Mouse (Mus musculus): ENCODE data around the gene Dars. TPM values are rescaled to one million over a fixed set of nuclear protein-coding genes. Genes with fewer than 3 reads are reported as not detected.

Gene Dars
- polyA plus RNA-seq, 1 experiment from 2014 or later, result 109 TPM

DNA sequence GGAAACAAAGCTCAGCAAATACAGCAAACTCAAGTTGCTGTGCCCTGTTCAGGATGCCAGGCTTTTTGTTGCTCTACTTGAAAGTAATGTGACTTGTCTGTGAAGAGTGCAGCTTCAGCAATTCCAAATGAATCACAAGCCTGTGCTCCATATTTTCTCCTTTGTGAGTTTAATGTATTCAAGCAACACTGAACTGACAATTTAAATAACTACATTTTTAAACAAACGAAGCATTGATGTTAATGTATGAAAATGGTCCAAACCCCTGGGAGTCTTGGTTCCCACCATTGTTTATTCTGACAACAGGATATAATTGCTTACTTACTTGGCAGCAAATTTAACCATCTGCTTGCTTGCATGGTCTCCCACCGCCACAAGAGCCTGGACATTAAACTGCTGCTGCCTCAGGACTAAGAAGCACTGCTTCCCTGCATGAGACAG lies 12.1 kb downstream of the Dars start:
- H3K9me3 ChIP-seq (ENCODE audit: control insufficient read depth, low read length), result no peaks in the 10 kb centered on the region
- H3K27me3 ChIP-seq (replicated peaks; ENCODE audit: control insufficient read depth, insufficient read depth, low read length), result no peaks in the 10 kb centered on the region
- H3K36me3 ChIP-seq (ENCODE audit: control insufficient read depth, insufficient read depth, low read length), result peaks cover 48% of the 10 kb centered on the region
- DNase-seq (ENCODE audit: low spot score), result no peak
- no peak for ATAC-seq (replicated peaks; ENCODE audit: low FRiP score, low TSS enrichment, low read depth)
- WGBS, result 68% methylated on average over 2 of the region's 2 CpGs
- H3K27ac ChIP-seq (ENCODE audit: low read depth), result peak overlapping the region; percentile 18; the same call in 1 of the 2 replicates
- no peak overlapping the region for H3K4me2 ChIP-seq (ENCODE audit: low read length)
- H3K4me1 ChIP-seq (replicated peaks; ENCODE audit: control insufficient read depth, insufficient read depth, low read length), result no peaks in the 10 kb centered on the region
- H3K9ac ChIP-seq (ENCODE audit: low read length), result no peak overlapping the region
- H3K4me3 ChIP-seq (ENCODE audit: low read depth, low read length), result no peak overlapping the region

DNA sequence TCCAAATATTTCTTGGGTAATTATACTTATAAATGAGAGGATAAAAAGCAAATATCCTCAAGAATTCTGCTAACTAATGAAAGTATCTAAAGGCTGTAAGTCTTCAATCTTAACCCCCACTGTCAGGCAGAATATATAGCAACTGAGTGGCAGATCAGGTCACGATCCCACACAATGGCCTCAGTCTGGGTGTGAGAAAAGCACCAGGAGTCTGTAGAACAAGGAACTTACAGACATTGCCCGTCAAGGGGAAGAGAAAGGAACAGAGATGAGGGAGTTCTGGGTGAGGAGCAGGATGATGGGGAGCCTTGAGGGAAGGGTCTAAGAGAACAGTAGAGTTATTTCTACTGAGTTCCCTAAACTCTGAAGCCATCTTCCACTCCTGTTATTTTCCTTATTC lies 16.2 kb downstream of the Dars start:
- WGBS, result 67% methylated on average over 2 of the region's 2 CpGs
- no peaks in the 10 kb centered on the region; the same call in 1 of the 2 replicates for H3K4me1 ChIP-seq (replicated peaks; ENCODE audit: control insufficient read depth, insufficient read depth, low read length)
- no peak for ATAC-seq (replicated peaks; ENCODE audit: low FRiP score, low TSS enrichment, low read depth)
- peaks cover 49% of the 10 kb centered on the region for H3K36me3 ChIP-seq (ENCODE audit: control insufficient read depth, insufficient read depth, low read length)
- H3K9ac ChIP-seq (ENCODE audit: low read length), result no peak overlapping the region
- no peak overlapping the region for H3K4me3 ChIP-seq (ENCODE audit: low read depth, low read length)
- H3K27me3 ChIP-seq (replicated peaks; ENCODE audit: control insufficient read depth, insufficient read depth, low read length), result no peaks in the 10 kb centered on the region
- H3K9me3 ChIP-seq (ENCODE audit: control insufficient read depth, low read length), result no peaks in the 10 kb centered on the region
- DNase-seq (ENCODE audit: low spot score), result no peak
- no peak overlapping the region for H3K4me2 ChIP-seq (ENCODE audit: low read length)
- no peak overlapping the region for H3K27ac ChIP-seq (ENCODE audit: low read depth)

DNA sequence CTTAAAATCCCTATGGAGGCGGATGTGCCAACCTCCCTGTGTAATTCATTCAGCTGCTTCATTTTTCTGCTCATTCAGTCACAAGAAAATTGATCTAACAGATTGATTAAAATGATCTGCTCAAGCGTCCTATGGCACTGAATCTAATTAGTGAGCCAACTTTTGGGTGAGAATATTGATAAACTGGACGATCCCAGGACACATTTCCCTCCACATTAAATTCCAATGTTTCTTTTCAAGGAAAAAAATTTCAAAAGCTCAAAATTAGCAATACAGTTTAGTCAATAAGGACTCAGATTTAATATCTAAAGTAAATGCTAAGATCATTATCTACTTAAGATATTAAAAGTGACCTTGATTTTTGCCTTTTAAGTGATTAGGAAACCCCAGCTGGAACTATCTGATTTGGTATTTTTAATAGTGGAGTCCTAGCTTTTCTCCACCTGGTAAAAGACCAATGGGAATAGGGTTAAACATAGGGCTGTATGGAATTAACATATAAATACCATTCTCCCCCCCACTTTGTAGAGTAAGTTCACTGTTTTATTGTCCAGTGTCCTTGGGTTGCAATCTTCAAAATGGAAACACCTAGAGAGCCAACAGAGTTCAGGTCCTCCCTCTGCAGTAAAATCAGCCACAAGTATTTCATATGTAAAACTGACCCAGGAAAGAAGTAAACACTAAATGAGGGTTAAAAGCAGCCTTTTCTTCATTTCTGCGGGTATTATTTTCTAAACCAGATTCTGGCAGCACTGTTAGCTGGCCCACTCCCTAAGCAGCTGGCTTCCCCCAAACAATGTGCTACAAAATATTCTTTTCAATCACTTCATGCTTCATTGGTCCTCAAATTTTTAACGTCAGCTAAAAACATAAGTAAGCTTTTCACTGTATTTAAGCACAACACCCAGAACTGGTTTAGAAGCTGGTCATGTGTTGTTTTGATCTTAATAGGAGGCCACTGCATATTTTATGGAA lies 16.9 kb downstream of the Dars start:
- Histone ChIP-seq H3K4me2 (ENCODE audit: low read length) (no peak overlapping the region), H3K9ac (ENCODE audit: low read length) (no peak overlapping the region), H3K27ac (ENCODE audit: low read depth) (no peak overlapping the region), H3K4me1 (replicated peaks; ENCODE audit: control insufficient read depth, insufficient read depth, low read length) (no peaks in the 10 kb centered on the region; the same call in 1 of the 2 replicates), H3K27me3 (replicated peaks; ENCODE audit: control insufficient read depth, insufficient read depth, low read length) (no peaks in the 10 kb centered on the region), H3K36me3 (ENCODE audit: control insufficient read depth, insufficient read depth, low read length) (peaks cover 50% of the 10 kb centered on the region), H3K4me3 (ENCODE audit: low read depth, low read length) (no peak overlapping the region), H3K9me3 (ENCODE audit: control insufficient read depth, low read length) (no peaks in the 10 kb centered on the region)
- ATAC-seq (replicated peaks; ENCODE audit: low FRiP score, low TSS enrichment, low read depth) (no peak), DNase-seq (ENCODE audit: low spot score) (no peak)
- 81% methylated on average over 5 of the region's 5 CpGs for WGBS

DNA sequence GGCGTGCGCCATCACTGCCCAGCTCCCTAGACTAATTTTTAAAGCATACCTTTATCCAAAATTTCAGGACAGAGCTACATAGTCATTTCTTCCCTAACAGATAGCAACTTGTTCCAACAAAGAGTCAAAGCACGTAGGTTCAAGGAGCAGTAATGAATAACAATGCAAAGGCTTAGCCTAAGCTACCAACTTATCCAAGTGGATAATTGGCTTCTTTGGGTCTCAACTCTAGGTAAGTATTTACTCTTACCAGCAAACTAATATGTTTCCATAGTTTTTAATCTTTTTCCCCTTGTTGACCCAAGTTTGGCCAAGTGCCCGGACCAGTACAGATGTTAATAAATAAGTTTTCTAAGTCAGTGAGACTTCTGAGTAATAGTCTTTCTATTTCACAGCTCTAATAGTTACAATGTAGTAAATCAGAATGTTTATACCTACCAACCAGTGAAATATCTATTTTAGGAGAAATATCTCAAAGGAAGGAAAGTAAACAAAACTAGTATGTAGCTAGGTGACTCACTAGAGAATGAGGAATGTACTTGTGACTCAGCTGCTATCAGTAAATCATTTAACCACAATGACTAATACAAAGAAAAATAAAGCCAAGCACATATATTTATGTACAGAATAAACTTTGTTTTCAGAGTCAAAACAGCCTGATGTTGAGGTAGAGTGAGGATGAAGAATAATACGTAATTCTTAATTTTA lies 18.3 kb downstream of the Dars start:
- DNase-seq (ENCODE audit: low spot score) (no peak), ATAC-seq (replicated peaks; ENCODE audit: low FRiP score, low TSS enrichment, low read depth) (no peak)
- 85% methylated on average over 5 of the region's 5 CpGs for WGBS
- H3K27ac ChIP-seq (ENCODE audit: low read depth), result no peak overlapping the region
- no peak overlapping the region for H3K4me2 ChIP-seq (ENCODE audit: low read length)
- H3K4me1 ChIP-seq (replicated peaks; ENCODE audit: control insufficient read depth, insufficient read depth, low read length), result no peaks in the 10 kb centered on the region; the same call in 1 of the 2 replicates
- no peak overlapping the region for H3K9ac ChIP-seq (ENCODE audit: low read length)
- H3K4me3 ChIP-seq (ENCODE audit: low read depth, low read length), result no peak overlapping the region
- H3K36me3 ChIP-seq (ENCODE audit: control insufficient read depth, insufficient read depth, low read length), result peaks cover 37% of the 10 kb centered on the region
- H3K27me3 ChIP-seq (replicated peaks; ENCODE audit: control insufficient read depth, insufficient read depth, low read length), result no peaks in the 10 kb centered on the region
- no peaks in the 10 kb centered on the region for H3K9me3 ChIP-seq (ENCODE audit: control insufficient read depth, low read length)

DNA sequence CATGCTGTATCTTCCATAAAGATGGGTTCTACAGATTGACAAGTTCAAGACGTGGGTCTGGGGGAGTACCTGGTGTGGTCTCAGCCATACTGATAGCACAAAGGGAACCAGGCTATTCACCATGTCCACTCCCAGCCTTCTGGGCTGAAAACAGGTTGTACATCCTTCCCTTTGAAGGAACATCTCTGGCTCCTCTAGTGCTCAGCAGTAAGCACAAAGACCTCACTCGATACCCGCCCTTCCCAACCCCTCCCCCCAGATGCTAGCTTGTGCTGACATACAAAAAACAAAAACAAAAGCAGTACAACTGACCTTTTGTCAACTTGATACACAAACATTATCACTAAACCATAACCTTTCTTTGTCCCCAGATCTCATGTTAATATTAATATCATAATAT lies 22.5 kb downstream of the Dars start:
- Histone ChIP-seq H3K4me3 (ENCODE audit: low read depth, low read length) (no peak overlapping the region), H3K4me1 (replicated peaks; ENCODE audit: control insufficient read depth, insufficient read depth, low read length) (no peaks in the 10 kb centered on the region; the same call in 1 of the 2 replicates), H3K27me3 (replicated peaks; ENCODE audit: control insufficient read depth, insufficient read depth, low read length) (no peaks in the 10 kb centered on the region), H3K4me2 (ENCODE audit: low read length) (no peak overlapping the region), H3K9ac (ENCODE audit: low read length) (no peak overlapping the region), H3K27ac (ENCODE audit: low read depth) (no peak overlapping the region), H3K9me3 (ENCODE audit: control insufficient read depth, low read length) (no peaks in the 10 kb centered on the region), H3K36me3 (ENCODE audit: control insufficient read depth, insufficient read depth, low read length) (peaks cover 36% of the 10 kb centered on the region)
- 91% methylated on average over 3 of the region's 3 CpGs for WGBS
- DNase-seq (ENCODE audit: low spot score), result no peak
- no peak for ATAC-seq (replicated peaks; ENCODE audit: low FRiP score, low TSS enrichment, low read depth)

DNA sequence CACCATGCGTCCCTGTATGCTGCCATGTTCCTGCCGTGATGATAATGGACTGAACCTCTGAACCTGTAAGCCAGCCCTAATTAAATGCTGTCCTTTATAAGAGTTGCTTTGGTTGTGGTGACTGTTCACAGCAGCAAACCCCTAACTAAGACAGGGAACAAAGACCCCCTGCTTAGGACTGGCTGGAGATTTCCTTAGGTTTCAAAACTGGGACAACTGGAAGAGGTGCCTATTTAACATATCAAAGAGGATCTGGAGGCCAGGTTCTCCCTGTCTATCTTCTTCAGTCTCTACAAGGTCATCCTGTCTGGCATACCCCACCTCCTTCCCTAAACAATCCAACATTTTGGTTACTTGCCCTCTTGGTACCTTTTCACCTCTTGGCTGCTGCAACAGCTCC lies 24.8 kb downstream of the Dars start:
- Histone ChIP-seq H3K4me1 (replicated peaks; ENCODE audit: control insufficient read depth, insufficient read depth, low read length) (no peaks in the 10 kb centered on the region), H3K36me3 (ENCODE audit: control insufficient read depth, insufficient read depth, low read length) (peaks cover 43% of the 10 kb centered on the region), H3K9ac (ENCODE audit: low read length) (no peak overlapping the region), H3K27ac (ENCODE audit: low read depth) (no peak overlapping the region), H3K4me3 (ENCODE audit: low read depth, low read length) (no peak overlapping the region), H3K9me3 (ENCODE audit: control insufficient read depth, low read length) (no peaks in the 10 kb centered on the region), H3K27me3 (replicated peaks; ENCODE audit: control insufficient read depth, insufficient read depth, low read length) (no peaks in the 10 kb centered on the region), H3K4me2 (ENCODE audit: low read length) (no peak overlapping the region)
- WGBS, result 84% methylated on average over 2 of the region's 2 CpGs
- ATAC-seq (replicated peaks; ENCODE audit: low FRiP score, low TSS enrichment, low read depth), result no peak
- DNase-seq (ENCODE audit: low spot score), result no peak

DNA sequence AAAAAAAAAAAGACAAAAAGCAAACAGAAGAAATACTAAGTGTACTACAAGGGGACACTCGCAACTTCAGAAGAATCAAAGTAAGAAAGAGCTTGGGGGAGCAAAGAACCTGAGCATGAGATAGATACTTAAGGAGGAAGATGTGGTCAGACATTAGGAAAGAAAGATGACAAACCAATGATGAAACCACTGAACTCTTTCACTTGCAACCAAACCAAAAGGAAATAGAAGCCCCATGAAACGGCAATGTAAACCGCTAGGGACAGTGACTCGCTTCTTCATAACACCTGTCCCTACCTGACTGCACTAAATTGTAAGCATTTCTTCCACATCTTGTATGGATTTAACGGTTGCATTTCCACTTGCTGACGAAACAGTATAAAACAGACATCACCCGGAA lies 30.7 kb downstream of the Dars start:
- H3K36me3 ChIP-seq (ENCODE audit: control insufficient read depth, insufficient read depth, low read length), result peaks cover 62% of the 10 kb centered on the region
- no peaks in the 10 kb centered on the region for H3K4me1 ChIP-seq (replicated peaks; ENCODE audit: control insufficient read depth, insufficient read depth, low read length)
- H3K27ac ChIP-seq (ENCODE audit: low read depth), result no peak overlapping the region
- H3K27me3 ChIP-seq (replicated peaks; ENCODE audit: control insufficient read depth, insufficient read depth, low read length), result no peaks in the 10 kb centered on the region
- DNase-seq (ENCODE audit: low spot score) (no peak), ATAC-seq (replicated peaks; ENCODE audit: low FRiP score, low TSS enrichment, low read depth) (no peak)
- no peak overlapping the region for H3K9ac ChIP-seq (ENCODE audit: low read length)
- no peak overlapping the region for H3K4me2 ChIP-seq (ENCODE audit: low read length)
- 88% methylated on average over 7 of the region's 7 CpGs for WGBS
- H3K4me3 ChIP-seq (ENCODE audit: low read depth, low read length), result no peak overlapping the region
- H3K9me3 ChIP-seq (ENCODE audit: control insufficient read depth, low read length), result no peaks in the 10 kb centered on the region

DNA sequence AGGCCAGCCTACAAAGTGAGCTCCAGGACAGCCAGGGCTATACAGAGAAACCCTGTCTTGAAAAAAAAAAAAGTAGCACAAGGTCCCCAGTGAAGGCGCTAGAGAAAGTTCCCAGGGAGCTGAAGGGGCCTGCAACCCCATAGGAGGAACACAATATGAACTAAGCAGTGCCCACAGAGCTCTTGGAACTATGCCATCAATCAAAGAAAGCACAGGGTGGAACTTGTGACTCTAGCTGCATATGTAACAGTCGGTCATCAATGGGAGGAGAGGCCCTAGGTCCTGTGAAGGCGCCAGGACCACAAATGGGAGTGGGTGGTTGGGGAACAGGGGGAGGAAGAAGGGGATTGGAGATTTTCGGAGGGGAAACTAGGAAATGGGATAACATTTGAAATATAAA lies 40.3 kb downstream of the Dars start:
- Histone ChIP-seq H3K27me3 (replicated peaks; ENCODE audit: control insufficient read depth, insufficient read depth, low read length) (no peaks in the 10 kb centered on the region), H3K27ac (ENCODE audit: low read depth) (no peak overlapping the region), H3K36me3 (ENCODE audit: control insufficient read depth, insufficient read depth, low read length) (peaks cover 70% of the 10 kb centered on the region), H3K4me2 (ENCODE audit: low read length) (no peak overlapping the region), H3K4me1 (replicated peaks; ENCODE audit: control insufficient read depth, insufficient read depth, low read length) (no peaks in the 10 kb centered on the region), H3K9me3 (ENCODE audit: control insufficient read depth, low read length) (no peaks in the 10 kb centered on the region), H3K9ac (ENCODE audit: low read length) (no peak overlapping the region), H3K4me3 (ENCODE audit: low read depth, low read length) (no peak overlapping the region)
- no peak for DNase-seq (ENCODE audit: low spot score)
- no peak for ATAC-seq (replicated peaks; ENCODE audit: low FRiP score, low TSS enrichment, low read depth)
- WGBS, result 96% methylated on average over 4 of the region's 4 CpGs

Data from intestine, embryonic 14.5 days (tissue).